Mouse (Mus musculus) heart, adult 2 months (tissue): ENCODE results near the gene Slc25a3. TPM values are rescaled to one million over a fixed set of nuclear protein-coding genes. Genes with fewer than 3 reads are reported as not detected.

ENCODE experiments used
- DNase-seq, 2 experiments: peaks; one replicate each; pipeline ENCODE4 v3.0.0; 2021
- H3K27ac ChIP-seq: fragments of 200-600 bp; 2 replicates; pipeline ENCODE4 v1.8.1; 2022
- H3K27me3 ChIP-seq: fragments of 200-500 bp; 2 replicates; pipeline ENCODE4 v1.6.1; 2012; ENCODE audit warnings: mild to moderate bottlenecking, low read length, inconsistent platforms, mixed read lengths; ENCODE audit not compliant: control insufficient read depth, insufficient read depth
- H3K36me3 ChIP-seq: fragments of 200-500 bp; 2 replicates; pipeline ENCODE4 v1.6.1; 2012; ENCODE audit warnings: low read length, inconsistent platforms; ENCODE audit not compliant: control insufficient read depth, insufficient read depth
- H3K4me1 ChIP-seq: fragments of 200-500 bp; 2 replicates; pipeline ENCODE4 v1.6.1; 2011; ENCODE audit warnings: low read length; ENCODE audit not compliant: control insufficient read depth, insufficient read depth
- H3K4me3 ChIP-seq: fragments of 200-600 bp; 2 replicates; pipeline ENCODE4 v1.8.1; 2022
- H3K79me2 ChIP-seq: fragments of 200-500 bp; replicated peaks from 2 replicates; pipeline ENCODE4 v1.6.1; 2012; ENCODE audit warnings: mild to moderate bottlenecking, inconsistent platforms, low read length, moderate library complexity, mixed read lengths; ENCODE audit not compliant: control insufficient read depth, insufficient read depth
- H3K9ac ChIP-seq: fragments of 200-500 bp; 2 replicates; pipeline ENCODE4 v1.6.1; 2012; ENCODE audit warnings: low read depth, mild to moderate bottlenecking, control low read depth, inconsistent platforms, low read length, mixed read lengths
- CTCF ChIP-seq: fragments of 200-600 bp; IDR thresholded peaks from 2 replicates; pipeline ENCODE4 v1.8.1; 2022; ENCODE audit warnings: antibody characterized with exemption, mild to moderate bottlenecking, moderate library complexity
- EP300 ChIP-seq: fragments of 200-500 bp; IDR thresholded peaks from 2 replicates; pipeline ENCODE4 v1.6.1; 2011; ENCODE audit warnings: low read depth, low read length, control low read depth; ENCODE audit not compliant: insufficient read depth
- POLR2A ChIP-seq: fragments of 200-500 bp; IDR thresholded peaks from 2 replicates; pipeline ENCODE4 v1.6.1; 2011; ENCODE audit warnings: mild to moderate bottlenecking, low read depth, low read length, control low read depth; ENCODE audit not compliant: insufficient read depth
- WGBS: fragments of 180-500 bp; shearing (Covaris S2); methylation state at CpG from one replicate; pipeline ENCODE4 v1.1.7; 2018; 5-methylcytosine and 5-hydroxymethylcytosine counted together
- intact Hi-C: fragments of 180-260 bp; cut with DNase I; formaldehyde crosslinking; loops from one replicate; pipeline ENCODE4 v1.15.1; 2025
- polyA plus RNA-seq: library from polyadenylated mRNA; depleted of rRNA; stranded (reverse); fragments of >200 nt; gene quantifications from 2 replicates; pipeline ENCODE4 v1.2.3, GENCODE M21; 2012; rRNA removed
- total RNA-seq, 2 experiments: library from RNA; stranded (reverse); gene quantifications; 2 replicates each; pipeline ENCODE4 v1.2.3; 2021

The Slc25a3 gene
- total and polyA plus RNA-seq, 3 experiments = 1,459 to 2,697 (median 2,279) TPM

GRCm38 (mm10) chr10:91081959-91082507, 41.8 kb downstream of the Slc25a3 start:
- no peak for DNase-seq
- Histone ChIP-seq H3K4me3 (peak overlapping the region; percentile 86), H3K9ac (peak overlapping the region; percentile 94), H3K27me3 (no peaks in the 10 kb centered on the region), H3K79me2 (no peaks in the 10 kb centered on the region), H3K4me1 (no peaks in the 10 kb centered on the region), H3K36me3 (no peaks in the 10 kb centered on the region; the same call in 1 of the 2 replicates), H3K27ac (peak overlapping the region; percentile 88)
- WGBS = under 1% methylated on average over 27 of the region's 27 CpGs
- intact Hi-C loops = loop anchor here (5.0 kb wide), 1 partner anchor 105 kb away; no protein-coding TSS in a partner anchor
- no peak for TF ChIP-seq CTCF
- no peak for TF ChIP-seq EP300
- no peak for TF ChIP-seq POLR2A

GRCm38 (mm10) chr10:91080540-91080939, 43.3 kb downstream of the Slc25a3 start:
- no peaks in the 10 kb centered on the region for H3K4me1 ChIP-seq
- H3K27me3 ChIP-seq = no peaks in the 10 kb centered on the region
- DNase-seq = no peak
- WGBS = 41% methylated on average over 5 of the region's 5 CpGs
- H3K79me2 ChIP-seq = no peaks in the 10 kb centered on the region; the same call in 1 of the 2 replicates
- TF ChIP-seq CTCF = no peak
- no peak for TF ChIP-seq EP300
- no peak overlapping the region for H3K9ac ChIP-seq
- H3K36me3 ChIP-seq = no peaks in the 10 kb centered on the region; the same call in 1 of the 2 replicates
- no peak overlapping the region for H3K27ac ChIP-seq
- intact Hi-C loops = loop anchor here (5.0 kb wide), 1 partner anchor 107 kb away; no protein-coding TSS in a partner anchor
- no peak overlapping the region for H3K4me3 ChIP-seq

GRCm38 (mm10) chr10:91076667-91077066, 47.2 kb downstream of the Slc25a3 start:
- Histone ChIP-seq H3K36me3 (no peaks in the 10 kb centered on the region; the same call in 1 of the 2 replicates), H3K27ac (no peak overlapping the region), H3K4me3 (no peak overlapping the region), H3K79me2 (no peaks in the 10 kb centered on the region; the same call in 1 of the 2 replicates), H3K9ac (no peak overlapping the region), H3K4me1 (peaks cover 1% of the 10 kb centered on the region; the same call in 1 of the 2 replicates), H3K27me3 (no peaks in the 10 kb centered on the region)
- WGBS = 82% methylated on average over 2 of the region's 2 CpGs
- TF ChIP-seq CTCF (no peak), POLR2A (no peak), EP300 (no peak)
- no peak for DNase-seq
- intact Hi-C loops = no loop called here

- DNase-seq = no peak
- no peaks in the 10 kb centered on the region; the same call in 1 of the 2 replicates for H3K36me3 ChIP-seq
- no peak overlapping the region for H3K9ac ChIP-seq
- WGBS = 77% methylated on average over 3 of the region's 3 CpGs
- no peak overlapping the region for H3K27ac ChIP-seq
- intact Hi-C loops = loop anchor here (5.0 kb wide), 1 partner anchor 69 kb away; no protein-coding TSS in a partner anchor
- no peak overlapping the region for H3K4me3 ChIP-seq
- no peaks in the 10 kb centered on the region; the same call in 1 of the 2 replicates for H3K79me2 ChIP-seq
- H3K27me3 ChIP-seq = no peaks in the 10 kb centered on the region
- no peak for TF ChIP-seq CTCF
- TF ChIP-seq POLR2A = no peak
- TF ChIP-seq EP300 = no peak
- H3K4me1 ChIP-seq = peaks cover 1% of the 10 kb centered on the region; the same call in 1 of the 2 replicates
These were observed 50.5 kb downstream of the Slc25a3 start for GRCm38 (mm10) chr10:91073345-91073744.

GRCm38 (mm10) chr10:91071768-91072167, 52.1 kb downstream of the Slc25a3 start:
- intact Hi-C loops = loop anchor here (5.0 kb wide), 1 partner anchor 71 kb away; no protein-coding TSS in a partner anchor
- DNase-seq = no peak
- H3K36me3 ChIP-seq = no peaks in the 10 kb centered on the region; the same call in 1 of the 2 replicates
- H3K27me3 ChIP-seq = no peaks in the 10 kb centered on the region
- no peaks in the 10 kb centered on the region; the same call in 1 of the 2 replicates for H3K79me2 ChIP-seq
- no peak overlapping the region for H3K27ac ChIP-seq
- TF ChIP-seq CTCF (peak; percentile 53), POLR2A (no peak)
- no peak overlapping the region for H3K9ac ChIP-seq
- 56% methylated on average over 1 of the region's 1 CpGs for WGBS
- H3K4me1 ChIP-seq = peaks cover 1% of the 10 kb centered on the region; the same call in 1 of the 2 replicates
- H3K4me3 ChIP-seq = no peak overlapping the region

Other genes with a start within 250 kb of the Slc25a3 start
- gene Apaf1, start 41.3 kb downstream of the Slc25a3 start, total RNA-seq = 1 to 10 TPM; 5.2 to 5.6 TPM
- 3.9 and 6.4 TPM in 2 replicates for gene Apaf1, start 41.3 kb downstream of the Slc25a3 start, polyA plus RNA-seq
- 10 to 100 TPM; 18.7 to 20.2 TPM for gene Ikbip, start 41.1 kb downstream of the Slc25a3 start, total RNA-seq
- gene Ikbip, start 41.1 kb downstream of the Slc25a3 start, polyA plus RNA-seq = 4.2 and 8.3 TPM in 2 replicates
- 10 to 100 TPM; 39.8 to 40.1 TPM for gene Tmpo, start 57.3 kb upstream of the Slc25a3 start, total RNA-seq
- 13.9 and 26.2 TPM in 2 replicates for gene Tmpo, start 57.3 kb upstream of the Slc25a3 start, polyA plus RNA-seq